Mouse (Mus musculus) G1E-ER4 (cell line): ENCODE data around the gene Zfp800. TPM values are rescaled to one million over a fixed set of nuclear protein-coding genes. Genes with fewer than 3 reads are reported as not detected.
A peak's percentile ranks its signal among the peaks of the same experiment; 100 is the strongest.

ENCODE experiments used
- GATA1 ChIP-seq: IDR thresholded peaks from one replicate; pipeline ENCODE4 v1.8.0; 2012; ENCODE audit warnings: low read length, inconsistent platforms
- polyA plus RNA-seq: library from polyadenylated mRNA; stranded (reverse); fragments of >175 nt; gene quantifications from 2 replicates; pipeline ENCODE4 v1.2.3, GENCODE M21; 2012

Gene Zfp800
- polyA plus RNA-seq, 1 experiment: 89.7 TPM

GRCm38 (mm10) chr6:28292810-28293209, 105.0 kb downstream of the Zfp800 start:
- TF ChIP-seq GATA1: no peak

- no peak for TF ChIP-seq GATA1
Measured at GRCm38 (mm10) chr6:28279886-28280285, 117.9 kb downstream of the Zfp800 start.

DNA sequence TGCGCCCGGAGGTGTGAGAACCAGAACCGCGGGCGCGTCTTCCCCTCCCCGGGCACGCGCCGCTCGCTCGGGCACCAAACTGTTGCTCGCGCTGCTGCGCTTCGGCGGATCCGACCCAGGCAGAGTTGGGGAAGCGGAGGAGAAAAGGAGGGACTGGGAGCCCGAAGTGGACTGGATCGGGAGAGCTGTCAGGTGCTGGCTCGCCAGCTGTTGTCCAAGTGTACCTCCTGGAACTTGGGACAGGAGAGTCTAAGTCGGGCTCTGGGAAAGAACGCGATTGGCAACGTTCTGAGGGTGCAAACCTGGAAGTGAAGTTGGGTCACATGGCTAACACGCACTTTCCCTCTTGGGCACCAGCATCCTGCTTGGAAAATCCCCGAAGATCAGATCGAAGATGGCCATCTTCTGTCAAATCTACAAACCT, 135.6 kb downstream of the Zfp800 start:
- TF ChIP-seq GATA1: no peak

GRCm38 (mm10) chr6:28261307-28262197, 136.3 kb downstream of the Zfp800 start:
- no peak for TF ChIP-seq GATA1

DNA sequence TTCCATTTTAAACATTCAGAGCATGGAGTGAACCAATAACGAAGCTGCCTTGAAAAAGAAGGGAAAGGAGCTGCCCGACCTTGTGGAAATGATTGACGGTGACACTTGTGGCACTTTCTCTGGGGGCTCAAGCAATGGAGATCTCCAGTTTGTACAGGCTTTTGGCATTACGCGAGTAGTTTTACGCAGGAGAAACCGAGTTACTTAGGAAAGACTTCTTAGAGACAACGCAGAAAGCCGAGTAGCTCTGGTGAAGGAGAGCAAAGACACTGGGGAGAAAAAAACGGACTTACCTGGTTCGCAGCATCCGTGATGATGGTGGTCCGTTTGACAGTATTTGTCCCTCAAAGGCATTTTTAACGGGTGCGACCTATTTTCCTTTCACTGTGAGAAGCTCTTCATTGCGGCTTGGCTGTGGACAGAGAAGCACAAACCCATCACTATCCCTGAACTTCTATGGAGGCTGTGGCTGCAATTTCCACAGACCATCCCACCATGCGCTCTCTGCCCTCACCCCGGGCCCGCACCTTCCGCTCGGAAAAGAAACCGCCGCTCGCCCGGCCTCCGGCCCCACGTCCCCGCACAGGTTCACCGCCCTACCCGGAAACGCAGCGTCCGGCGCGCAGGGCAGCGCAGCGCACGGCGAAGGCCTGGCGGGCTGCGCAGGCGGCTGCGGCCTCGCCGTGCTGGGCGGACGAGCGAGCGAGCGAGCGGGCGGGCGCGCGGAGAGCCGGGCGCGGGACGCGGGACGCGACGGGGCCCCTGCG, 137.2 kb downstream of the Zfp800 start:
- no peak for TF ChIP-seq GATA1

DNA sequence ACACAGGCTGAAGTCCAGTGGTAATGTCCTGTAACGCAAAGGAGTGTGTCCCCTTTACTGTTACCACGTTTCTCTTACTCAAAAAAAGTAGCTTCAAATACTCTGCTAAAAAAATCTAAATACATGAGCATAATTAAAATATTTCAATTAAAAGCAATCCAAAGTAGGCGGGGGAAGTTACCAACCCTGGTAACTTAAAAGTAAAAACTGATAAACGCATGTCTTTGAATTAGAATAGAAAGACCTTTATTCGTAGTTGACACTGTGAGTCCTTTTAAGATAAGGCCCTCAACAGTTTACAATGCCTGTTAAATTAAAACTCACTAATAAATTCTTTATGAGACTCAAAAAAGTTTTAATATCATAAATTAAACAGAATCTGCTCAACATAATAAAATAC, 138.1 kb downstream of the Zfp800 start:
- no peak for TF ChIP-seq GATA1

DNA sequence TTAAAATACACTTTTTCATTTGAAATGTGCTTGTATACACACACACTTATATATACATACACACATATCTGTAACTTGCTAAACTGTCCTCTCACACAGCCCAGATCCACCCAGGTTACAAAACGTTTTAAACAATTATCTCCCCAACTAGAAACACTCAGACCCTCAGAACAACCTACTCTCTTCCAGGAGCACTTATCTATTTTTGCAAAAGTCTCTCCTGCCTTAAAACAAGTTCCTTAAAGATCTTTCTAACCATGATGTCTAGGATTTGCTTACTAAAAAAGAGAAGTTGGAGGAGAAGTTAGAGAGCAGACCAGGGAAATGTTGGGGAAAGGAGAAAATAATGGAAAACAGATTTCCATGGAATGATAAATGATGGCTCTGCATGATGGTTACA, 139.4 kb downstream of the Zfp800 start:
- no peak for TF ChIP-seq GATA1

DNA sequence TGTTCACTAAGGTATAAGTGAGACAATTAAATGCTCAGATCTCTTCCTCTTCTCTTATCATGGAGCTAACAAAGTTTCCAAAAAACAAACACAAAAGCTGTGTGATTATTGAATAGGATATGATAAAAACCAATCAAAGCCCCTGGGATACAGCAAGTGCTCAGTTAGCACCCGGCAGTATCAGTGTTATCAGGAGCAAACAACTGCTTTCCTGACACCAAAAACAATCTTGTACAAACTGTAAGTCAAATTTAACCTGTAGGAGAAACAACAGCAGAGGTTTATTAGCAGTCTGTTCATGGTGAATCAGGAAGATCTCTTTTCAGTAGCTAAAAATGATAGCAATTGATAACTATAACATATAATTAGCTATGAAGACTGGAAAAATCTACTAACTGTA, 140.0 kb downstream of the Zfp800 start:
- no peak for TF ChIP-seq GATA1

GRCm38 (mm10) chr6:28252790-28253189, 145.0 kb downstream of the Zfp800 start:
- no peak for TF ChIP-seq GATA1

DNA sequence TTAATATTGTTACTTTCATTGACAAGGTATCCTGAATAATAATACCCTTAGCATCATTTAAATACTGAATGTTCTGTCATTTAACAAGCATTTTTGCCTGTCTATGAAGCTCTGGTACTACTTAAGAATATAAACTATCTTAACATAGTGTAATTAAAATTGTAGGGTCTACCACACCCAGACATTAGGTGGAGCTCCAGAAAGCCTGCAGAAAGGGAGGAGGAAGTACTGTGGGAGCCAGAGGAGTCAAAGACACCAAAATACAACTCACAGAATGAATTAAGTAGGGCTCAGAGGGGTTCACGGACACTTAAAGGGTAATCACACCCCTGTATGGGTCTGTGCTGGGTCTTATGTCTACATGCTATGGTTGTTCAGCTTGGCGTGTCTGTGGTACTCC, 149.6 kb downstream of the Zfp800 start:
- no peak for TF ChIP-seq GATA1

DNA sequence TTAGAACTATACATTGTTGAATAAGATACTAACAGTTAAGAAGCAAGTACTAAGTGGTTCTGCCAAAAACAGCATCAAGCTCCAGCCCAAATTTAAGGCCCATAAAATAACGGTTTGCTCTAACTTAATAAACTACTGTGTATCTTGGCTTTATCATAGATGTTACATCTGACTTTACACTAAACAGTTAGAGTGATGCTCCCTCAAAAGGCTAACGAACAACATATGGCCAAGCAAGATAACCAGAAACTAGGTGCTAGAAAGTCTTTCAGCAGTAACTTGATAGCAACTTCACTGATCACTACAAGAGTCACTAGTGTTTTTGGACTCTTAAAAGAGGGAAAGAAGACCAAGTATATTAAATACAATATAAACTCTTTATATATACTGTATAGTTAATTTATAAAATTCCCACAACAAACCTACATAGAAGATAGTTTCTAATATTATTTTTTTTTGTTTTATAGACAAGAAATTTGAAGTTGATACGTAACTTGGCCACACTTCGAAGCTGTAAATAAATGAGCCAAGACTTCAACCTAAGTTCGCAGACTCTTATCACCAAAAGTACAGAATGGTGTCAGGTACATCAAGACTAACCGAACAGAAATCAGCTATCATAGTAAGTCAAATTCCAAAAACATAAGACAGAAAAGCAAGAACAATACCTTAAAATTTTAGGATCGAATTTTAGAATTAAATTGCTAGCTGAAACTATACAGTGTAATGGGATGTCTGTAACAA, 165.0 kb downstream of the Zfp800 start:
- TF ChIP-seq GATA1: peak; percentile 90

- TF ChIP-seq GATA1: no peak
Measured at GRCm38 (mm10) chr6:28228085-28228484, 169.7 kb downstream of the Zfp800 start.

GRCm38 (mm10) chr6:28221017-28221416, 176.8 kb downstream of the Zfp800 start:
- no peak for TF ChIP-seq GATA1

GRCm38 (mm10) chr6:28218386-28218785, 179.4 kb downstream of the Zfp800 start:
- no peak for TF ChIP-seq GATA1

DNA sequence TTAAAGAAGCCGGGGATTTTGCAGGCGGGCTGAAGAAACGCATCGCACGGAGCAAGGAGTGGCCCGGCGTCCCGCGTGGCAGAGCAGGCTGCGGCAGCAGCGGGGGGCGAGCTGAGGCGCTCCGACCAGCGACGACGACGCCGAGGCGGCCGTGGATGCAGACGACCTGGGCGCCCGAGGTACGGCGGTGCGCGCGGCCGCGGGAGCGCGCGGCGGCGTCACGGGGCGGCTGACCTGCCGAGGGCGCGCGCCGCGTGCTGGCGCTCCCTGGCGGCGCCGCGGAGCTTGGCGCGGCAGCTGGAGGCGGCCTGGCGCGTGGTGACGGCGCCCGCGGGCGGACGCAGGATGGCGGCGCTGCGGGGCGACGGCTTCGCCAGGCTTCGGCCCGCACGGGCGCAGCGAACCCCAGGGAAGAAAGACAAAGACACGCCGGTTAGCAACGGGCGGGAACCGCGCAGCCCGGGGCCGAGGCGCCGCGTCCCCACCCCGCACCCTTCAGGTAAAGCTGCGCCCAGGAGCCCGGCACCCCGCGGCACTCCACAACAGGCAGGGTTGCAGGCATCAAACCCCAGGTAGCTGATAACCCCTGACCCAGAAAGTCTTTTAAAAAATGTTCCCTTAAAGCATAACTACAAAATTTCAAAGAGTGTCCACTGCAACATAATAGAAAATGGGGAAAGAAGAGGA, 182.4 kb downstream of the Zfp800 start:
- TF ChIP-seq GATA1: no peak
